Mouse (Mus musculus) liver, embryonic 18 days (tissue): ENCODE data around the gene Prima1. TPM values are rescaled to one million over a fixed set of nuclear protein-coding genes. Genes with fewer than 3 reads are reported as not detected.

Experiments used
- polyA plus RNA-seq: library from polyadenylated mRNA; depleted of rRNA; stranded (reverse); fragments of >200 nt; gene quantifications from 2 replicates; pipeline ENCODE4 v1.2.3, GENCODE M21; 2012; rRNA removed

The Prima1 gene
- 0.05 TPM in 1 of 2 replicates, not detected in the other for polyA plus RNA-seq

DNA sequence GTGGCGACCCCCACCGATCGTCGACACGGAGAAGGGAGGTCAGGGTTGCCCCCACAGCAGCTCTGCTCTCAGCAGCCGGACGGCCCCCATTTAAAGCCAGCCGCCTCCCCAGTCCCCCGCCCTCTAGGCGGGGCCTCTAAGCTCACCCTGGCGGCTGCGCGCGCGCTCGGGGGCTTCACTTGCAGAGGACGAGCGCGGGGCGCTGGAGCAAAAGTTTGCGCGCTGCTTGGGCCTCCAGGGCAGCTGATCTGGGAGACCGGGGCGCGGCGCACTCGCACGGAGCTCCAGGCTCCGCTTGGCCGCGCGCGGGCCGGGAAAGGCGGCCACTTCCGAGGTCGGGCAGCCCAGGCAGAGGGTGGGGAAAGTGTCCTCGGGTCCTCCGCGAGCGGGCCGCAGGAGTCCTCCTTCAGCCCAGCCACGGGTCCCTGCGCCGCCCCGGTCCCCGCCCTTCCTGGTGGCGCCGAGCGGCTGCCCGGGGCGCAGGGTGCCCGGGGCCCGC, at the start of gene Prima1:
Gene Prima1 (minus strand): TSS at position 68 of the 499 bp plus-strand sequence.

Other genes starting within 250 kb of the Prima1 start
- not detected in 2 replicates for gene Fam181a, start 68.8 kb upstream of the Prima1 start, polyA plus RNA-seq
- gene Asb2, start 113.9 kb upstream of the Prima1 start, polyA plus RNA-seq = 4.3 and 5.7 TPM in 2 replicates
- gene Otub2, start 146.5 kb upstream of the Prima1 start, polyA plus RNA-seq = 11.0 and 11.6 TPM in 2 replicates
- gene 9330161L09Rik, start 165.7 kb upstream of the Prima1 start, polyA plus RNA-seq = 0.14 and 0.22 TPM in 2 replicates
- 23.8 and 25.5 TPM in 2 replicates for gene Ddx24, start 183.7 kb upstream of the Prima1 start, polyA plus RNA-seq
- gene Ifi27, start 192.1 kb upstream of the Prima1 start, polyA plus RNA-seq = 33.9 and 52.3 TPM in 2 replicates
- gene Ifi27l2a, start 201.5 kb upstream of the Prima1 start, polyA plus RNA-seq = 26.0 and 70.7 TPM in 2 replicates
- 0.13 TPM in 1 of 2 replicates, not detected in the other for gene Ifi27l2b, start 215.1 kb upstream of the Prima1 start, polyA plus RNA-seq